Mouse (Mus musculus) lung, postnatal 36 days (tissue): ENCODE data around the gene Mypop.

Experiments
- DNase-seq: peaks from one replicate; pipeline ENCODE4 v3.0.0; 2022; ENCODE audit warnings: mixed read lengths

The Mypop gene

DNA sequence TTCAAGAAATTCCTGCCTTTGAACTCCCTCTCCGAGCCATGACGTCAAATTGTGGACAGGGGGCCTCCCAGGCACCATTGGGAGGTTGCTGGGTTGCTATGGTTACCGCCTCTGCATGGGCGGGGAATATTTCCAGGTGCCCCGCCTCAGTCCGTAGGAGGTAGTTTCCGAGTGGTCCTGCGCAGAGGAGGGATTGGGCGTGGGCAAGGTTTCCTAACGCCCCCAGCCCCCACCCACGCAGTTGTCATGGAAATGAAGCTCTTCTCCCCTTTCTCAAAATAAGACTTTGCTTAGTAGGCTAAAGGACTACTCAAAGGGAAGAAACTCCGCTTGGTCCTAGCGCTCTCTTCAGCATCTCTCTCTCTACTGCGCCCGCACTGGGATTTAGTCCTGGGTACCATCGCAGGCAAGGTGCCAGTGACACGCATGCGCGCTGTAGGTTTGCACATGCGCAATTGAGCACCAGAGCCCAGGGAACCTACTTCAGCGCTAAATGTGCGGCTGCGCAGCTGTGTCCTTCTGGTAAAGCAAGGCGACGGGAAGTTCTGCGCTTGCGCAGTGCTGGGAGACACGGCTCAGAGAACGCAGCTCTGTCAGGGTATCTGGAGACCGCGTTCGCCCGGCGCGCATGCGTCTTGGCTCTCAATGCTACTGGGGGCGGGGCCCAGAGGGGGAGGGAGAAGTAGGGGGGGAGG lies at the start of gene Mypop:
Gene Mypop, plus strand, starts transcription at position 645 of the 695 bp plus-strand sequence.
- DNase-seq = peak; percentile 100

GRCm38 (mm10) chr7:18942376-18942775 lies 48.7 kb upstream of the Mypop start:
- no peak for DNase-seq

DNA sequence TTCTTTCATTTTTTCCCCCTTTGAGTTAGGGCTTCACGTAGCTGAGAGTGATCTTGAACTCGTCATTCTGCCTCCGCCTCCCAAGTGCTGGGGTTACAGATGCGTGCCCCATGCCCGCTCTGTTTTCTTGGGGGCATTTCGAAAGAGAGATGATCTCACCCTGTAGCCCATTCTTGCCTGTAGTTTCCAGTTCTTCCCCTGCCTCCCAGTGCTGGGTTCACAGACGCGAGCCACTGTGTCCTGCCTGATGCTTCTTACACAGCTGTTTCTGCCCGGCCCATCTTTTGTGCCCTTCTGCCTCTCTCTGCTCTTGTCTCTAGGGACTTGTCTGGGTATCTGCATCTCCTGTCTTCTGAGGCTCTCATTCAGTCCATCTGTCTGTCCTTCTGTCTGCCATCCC lies 48.2 kb upstream of the Mypop start:
- DNase-seq = no peak

DNA sequence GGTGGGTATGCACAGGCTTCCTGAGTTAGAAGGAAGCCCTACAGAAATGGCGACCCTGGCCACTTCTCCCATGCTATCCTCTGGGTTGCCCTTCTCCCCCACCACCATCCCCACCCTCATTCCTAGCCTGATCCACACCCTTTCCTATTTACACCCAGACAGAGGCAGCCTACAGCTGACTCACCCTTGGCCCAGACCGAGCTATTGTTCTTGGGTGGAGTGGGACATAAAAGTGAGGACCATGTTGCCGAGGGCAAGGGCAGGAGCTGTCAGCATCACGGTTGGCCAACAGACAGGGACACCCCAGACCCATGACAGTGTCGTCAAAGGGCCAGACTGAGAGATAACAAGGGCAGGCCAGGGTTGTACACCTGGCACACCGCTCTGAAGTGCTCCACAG lies 42.9 kb upstream of the Mypop start:
- peak; percentile 87 for DNase-seq

- DNase-seq = no peak
These were observed 41.1 kb upstream of the Mypop start for GRCm38 (mm10) chr7:18949781-18950522.

DNA sequence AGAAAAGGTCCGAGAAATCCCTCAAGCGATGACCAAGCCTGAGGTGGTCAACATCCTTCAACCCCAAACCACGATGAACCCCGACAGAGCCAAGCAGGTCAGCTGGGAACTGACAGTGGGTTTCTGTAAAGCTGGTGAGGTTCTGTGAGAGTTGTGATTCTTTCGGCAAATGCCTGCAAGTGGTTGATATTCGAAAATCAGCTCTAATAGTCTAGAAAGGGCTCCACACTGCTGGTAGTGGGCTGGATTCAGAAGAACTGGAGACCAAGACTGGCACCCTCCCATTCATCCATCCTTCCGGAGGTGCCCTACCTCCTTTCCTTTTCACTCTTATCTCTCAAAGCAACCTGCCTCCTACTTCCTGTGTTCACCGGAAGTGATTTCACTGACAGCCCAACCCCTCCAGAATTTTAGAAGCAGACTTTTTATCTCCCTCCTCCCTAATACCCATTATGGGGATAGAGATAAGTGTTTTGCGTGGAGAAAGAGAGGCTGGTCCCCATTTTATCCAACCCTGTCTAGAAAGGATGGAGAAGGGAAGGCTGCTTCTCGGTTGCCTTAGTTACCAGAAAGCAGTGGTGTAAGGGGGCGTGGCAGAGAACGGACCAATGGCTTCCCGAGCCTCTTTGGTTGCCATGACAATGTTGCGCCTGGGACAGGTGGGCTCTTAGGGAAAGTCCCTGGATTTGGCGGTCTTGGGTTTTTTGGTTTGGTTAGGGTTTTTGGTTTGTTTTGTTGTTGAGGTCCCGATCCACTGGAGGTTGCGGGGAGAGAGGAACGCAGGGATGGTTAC lies 40.3 kb upstream of the Mypop start:
- DNase-seq = peak; percentile 17

- peak; percentile 55 for DNase-seq
These were observed 39.6 kb upstream of the Mypop start for GRCm38 (mm10) chr7:18951397-18951796.

GRCm38 (mm10) chr7:18957569-18958383 lies 33.3 kb upstream of the Mypop start:
- DNase-seq = peak; percentile 53

DNA sequence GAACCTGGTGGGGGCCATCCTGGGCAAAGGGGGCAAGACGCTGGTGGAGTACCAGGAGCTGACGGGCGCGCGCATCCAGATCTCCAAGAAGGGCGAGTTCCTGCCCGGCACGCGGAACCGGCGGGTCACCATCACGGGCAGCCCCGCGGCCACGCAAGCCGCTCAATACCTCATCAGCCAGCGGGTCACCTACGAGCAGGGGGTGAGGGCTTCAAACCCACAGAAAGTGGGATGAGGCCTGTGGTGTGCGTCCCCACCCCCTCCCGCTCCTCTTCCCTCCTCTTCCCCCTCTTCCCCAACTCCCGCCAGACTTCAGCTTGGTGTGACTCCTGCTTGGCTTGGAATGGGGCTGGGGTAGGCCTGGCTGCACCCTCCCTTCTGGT lies 32.7 kb upstream of the Mypop start:
- no peak for DNase-seq

DNA sequence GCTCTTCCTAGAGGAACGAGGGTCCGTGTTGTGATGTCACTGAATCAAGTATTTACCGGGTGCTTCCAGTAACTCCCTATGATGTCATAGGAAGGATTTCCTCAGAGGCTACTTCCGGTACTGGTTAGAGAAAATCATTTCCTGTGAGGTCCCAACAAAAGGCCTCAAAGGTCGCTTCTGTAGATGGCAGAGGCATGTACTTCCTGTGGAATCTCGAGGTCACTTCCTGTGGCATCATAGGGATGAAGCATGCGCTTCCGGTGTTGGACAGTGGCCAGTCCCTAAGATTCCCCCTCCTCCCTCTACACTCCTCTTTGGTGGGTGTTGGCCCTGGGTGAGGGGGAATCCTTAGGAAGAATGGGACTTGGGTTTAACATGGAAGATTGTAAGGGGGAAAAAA lies 31.6 kb upstream of the Mypop start:
- peak; percentile 66 for DNase-seq

- DNase-seq = no peak
These were observed 28.8 kb upstream of the Mypop start for GRCm38 (mm10) chr7:18962171-18962792.

GRCm38 (mm10) chr7:18962795-18963194 lies 28.2 kb upstream of the Mypop start:
- DNase-seq = no peak

DNA sequence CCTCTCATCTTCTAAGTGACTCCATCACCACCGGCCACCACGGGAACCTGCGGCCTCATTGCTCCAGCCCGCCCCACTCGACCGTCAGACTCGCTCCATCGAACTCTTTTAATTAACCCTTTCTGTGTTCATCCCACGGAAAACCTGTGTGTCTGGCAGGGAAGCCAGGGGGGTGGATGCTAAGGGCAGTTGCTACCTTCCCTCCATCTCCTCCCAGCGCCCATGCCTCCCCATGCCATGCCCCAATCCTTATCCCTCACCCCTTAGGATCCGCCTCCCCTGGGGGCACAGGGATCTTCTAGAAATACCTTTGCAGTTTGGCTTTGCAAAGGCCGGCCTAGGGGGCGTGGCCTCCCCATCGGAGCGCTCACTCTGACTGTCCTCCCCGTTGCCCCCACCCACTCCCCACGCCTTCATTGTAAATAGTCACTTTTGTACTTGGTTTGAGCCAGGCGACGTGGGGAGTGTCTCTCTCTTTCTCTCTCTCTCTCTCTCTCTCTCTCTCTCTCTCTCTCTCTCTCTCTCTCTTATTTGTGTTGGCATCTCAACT lies 27.7 kb upstream of the Mypop start:
- DNase-seq = no peak

- DNase-seq = no peak
These were observed 25.7 kb upstream of the Mypop start for GRCm38 (mm10) chr7:18965312-18965711.

DNA sequence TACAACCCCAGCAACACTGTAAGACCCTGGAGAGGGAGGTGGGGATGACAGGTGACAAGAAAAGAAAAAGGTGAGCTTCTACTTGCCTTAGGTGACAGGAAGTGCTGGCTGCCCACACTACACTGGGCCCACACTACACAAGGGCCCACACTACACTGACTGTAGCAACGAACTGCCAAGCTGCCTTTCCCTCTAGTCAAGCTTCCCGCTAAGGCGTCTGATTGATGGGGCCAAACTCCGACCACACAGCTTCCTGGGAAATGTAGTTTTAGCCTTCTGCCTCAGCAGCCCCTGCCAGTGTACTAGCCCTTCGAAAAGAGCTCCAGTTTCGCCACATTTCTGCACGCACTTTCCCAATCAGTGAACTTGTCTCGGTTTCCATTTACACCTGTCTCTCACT lies 23.4 kb upstream of the Mypop start:
- no peak for DNase-seq

DNA sequence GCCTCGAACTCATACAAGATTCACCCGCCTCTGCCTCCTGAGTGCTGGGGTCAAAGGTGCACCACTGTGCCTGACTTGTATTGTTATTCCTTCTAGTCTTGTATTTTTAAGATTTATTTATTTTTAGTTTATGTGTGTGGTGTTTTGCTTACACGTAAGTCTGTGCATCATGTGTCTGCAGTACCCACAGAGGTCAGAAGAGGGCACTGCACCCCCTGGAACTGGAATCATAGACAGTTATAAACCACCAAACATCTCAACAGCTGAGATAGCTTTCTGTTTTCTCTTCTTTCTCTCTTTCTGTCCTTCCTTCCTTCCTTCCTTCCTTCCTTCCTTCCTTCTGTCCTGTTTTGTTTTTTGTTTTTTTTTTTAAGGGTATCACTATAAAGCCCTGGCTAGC lies 20.1 kb upstream of the Mypop start:
- DNase-seq = no peak

DNA sequence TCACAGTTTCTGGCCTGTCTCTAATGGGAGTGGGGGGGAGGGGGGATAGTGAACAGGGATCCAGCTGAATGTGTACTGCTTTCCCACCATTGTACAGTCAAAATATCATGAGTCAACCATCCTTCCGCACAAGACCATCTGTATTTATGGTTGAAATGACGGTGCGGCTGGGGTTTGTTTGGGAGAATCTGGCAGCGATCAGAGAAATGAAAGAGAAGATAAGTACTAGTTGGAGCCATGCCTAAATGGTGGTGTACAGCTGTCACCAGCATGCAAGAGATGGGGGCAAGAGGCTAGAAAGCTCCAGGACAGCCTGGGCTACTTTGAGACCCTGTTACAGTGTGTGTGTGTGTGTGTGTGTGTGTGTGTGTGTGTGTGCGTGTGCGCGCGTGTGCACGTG lies 12.7 kb upstream of the Mypop start:
- no peak for DNase-seq

DNA sequence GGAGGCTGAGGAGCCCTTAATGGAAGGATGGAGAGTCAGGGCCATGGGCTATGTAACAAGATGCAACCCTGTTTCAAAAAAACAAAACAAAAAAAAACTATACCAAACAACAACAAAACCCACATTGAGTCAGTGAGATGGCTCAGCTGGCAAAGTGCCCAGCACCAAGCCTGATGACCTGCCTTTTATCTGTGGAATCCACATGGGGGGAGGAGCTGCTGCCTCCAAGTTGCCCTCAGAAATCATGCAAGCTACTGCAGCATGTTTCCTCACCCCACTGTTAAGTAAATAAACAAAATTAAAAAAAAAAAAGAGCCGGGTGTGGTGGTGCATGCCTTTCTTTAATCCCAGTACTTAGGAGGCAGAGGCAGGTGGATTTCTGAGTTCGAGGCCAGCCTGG lies 4.5 kb upstream of the Mypop start:
- DNase-seq = no peak

- DNase-seq = no peak
These were observed 3.9 kb upstream of the Mypop start, which contains the start of gene Nanos2 for GRCm38 (mm10) chr7:18987100-18987499. Nanos2 (plus strand) TSS chr7:18987400.

DNA sequence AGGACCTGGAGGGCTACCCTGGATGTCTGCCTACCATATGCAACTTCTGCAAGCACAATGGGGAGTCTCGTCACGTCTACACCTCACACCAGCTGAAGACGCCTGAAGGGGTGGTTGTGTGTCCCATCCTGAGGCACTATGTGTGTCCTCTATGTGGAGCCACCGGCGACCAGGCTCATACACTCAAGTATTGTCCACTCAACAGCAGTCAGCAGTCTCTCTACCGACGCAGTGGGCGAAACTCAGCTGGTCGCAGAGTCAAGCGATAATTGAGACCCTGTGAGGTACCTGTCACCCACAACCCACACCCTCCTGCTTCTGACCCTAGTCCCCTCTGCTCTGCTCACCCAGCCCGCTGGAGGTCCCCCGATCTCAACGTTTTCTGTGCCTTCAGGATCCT lies 3.3 kb upstream of the Mypop start:
- no peak for DNase-seq

GRCm38 (mm10) chr7:18988780-18989179 lies 2.3 kb upstream of the Mypop start:
- no peak for DNase-seq

DNA sequence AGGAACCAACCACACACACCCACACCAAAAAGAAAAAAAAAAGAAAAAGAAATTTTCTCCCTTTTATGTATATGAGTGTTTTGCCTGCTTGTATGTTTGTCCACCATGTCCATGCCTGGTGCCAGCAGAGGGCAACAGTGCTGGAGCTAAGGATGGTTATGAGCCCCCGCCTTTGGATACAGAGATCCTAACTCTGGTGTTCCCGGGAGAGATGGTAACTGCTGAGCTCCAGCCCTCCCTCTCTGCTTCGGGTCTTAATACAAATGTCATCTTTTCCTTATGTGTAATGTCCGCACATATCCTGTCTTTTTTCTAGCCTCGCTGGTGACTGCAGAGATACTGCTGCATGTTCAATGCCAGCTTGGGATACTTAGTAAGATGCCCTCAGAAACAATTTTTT lies 1.1 kb upstream of the Mypop start:
- no peak for DNase-seq
